Mouse (Mus musculus): ENCODE results near the gene Edn2.

Edn2 gene

DNA sequence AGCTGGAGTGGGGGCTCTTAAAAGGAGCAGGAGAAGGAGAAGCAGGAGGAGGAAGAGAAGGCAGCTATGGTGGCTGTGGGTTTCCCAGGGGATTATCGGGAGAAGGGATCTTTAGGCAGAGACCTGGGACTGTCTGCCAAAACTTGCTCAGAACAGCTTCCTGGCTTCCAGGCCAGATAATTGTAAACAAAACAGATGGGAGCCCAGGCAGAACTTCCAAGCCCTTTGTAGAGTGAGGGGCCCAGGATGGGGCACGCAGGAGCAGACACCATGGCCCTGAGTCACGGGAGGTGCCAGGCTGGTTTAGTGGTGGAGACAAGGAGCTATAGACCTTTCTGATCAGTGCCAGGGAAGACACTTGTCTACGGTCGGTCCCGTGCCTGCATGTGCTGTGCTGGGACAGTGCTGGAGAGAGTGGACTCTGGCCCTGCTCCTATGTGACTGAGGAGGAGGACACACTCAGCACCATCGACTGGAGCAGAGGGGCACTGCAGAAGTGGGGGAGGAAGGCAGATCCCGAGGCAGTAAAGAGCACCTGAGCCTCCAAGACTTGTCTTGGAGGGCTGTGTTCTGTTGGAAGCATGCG lies 43.4 kb downstream of the Edn2 start:
- DNase-seq (ENCODE audit: low spot score in 2 of 2), result no peak

DNA sequence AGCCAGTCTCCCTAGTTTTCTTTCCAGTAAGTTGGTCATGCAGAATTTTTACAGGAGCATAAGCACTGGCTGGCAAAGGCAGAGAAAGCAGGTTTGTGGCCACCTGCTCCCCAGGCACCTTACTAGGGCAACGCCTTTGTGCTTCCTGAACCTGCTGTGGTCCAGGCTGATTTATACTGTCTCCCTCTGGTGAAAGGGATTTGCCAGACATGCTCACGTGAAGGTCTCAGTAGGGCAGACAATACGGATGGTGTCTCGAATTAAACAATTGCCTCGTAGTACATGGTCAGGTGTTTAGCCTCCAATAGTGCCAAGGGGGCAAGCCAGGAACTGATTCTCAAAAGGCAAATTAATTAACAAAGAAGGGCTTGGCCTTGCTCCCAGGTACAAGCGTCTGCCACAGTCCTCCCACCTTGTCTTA lies 45.5 kb downstream of the Edn2 start:
- DNase-seq (ENCODE audit: low spot score in 2 of 2), result no peak

DNA sequence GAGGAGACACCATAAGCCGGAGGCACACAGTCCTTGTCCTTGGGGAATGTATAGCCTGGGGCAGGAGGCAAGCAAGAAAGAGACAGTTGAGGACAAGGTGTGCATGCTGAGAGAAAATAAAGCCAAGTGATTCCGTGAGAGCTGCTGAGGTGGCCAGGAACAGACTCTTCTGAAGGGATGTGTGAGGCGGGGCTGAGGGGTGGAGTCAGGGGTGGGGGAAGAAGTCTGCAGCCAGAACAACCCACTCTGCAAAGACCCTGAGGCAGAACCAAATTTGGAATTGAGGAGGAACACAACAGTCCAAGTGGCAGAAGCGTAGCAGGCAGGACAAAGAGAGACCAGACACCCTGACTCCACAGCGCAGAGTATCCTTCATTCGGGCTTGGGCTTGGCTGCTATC lies 51.1 kb downstream of the Edn2 start:
- no peak for DNase-seq (ENCODE audit: low spot score in 2 of 2)

DNA sequence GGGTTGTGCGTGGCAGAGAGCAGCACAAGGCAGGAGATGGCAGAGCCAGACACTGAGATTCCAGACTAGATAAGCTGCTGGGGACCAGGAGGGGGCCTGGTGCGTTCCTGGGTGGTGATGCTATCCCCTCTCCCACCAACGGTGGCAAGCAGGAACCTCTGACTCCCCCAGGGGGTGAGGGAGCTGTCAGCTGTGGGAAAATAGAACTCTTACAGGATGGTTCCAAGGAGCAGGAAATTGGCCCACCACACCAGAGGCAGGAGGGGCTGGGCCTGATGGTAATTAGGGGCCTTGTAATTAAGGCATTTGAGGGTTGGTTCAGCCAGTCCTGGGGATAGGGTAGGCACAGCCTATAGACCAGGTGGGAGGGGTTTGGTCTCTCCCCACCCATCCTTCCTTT lies 51.8 kb downstream of the Edn2 start:
- no peak for DNase-seq (ENCODE audit: low spot score in 2 of 2)

DNA sequence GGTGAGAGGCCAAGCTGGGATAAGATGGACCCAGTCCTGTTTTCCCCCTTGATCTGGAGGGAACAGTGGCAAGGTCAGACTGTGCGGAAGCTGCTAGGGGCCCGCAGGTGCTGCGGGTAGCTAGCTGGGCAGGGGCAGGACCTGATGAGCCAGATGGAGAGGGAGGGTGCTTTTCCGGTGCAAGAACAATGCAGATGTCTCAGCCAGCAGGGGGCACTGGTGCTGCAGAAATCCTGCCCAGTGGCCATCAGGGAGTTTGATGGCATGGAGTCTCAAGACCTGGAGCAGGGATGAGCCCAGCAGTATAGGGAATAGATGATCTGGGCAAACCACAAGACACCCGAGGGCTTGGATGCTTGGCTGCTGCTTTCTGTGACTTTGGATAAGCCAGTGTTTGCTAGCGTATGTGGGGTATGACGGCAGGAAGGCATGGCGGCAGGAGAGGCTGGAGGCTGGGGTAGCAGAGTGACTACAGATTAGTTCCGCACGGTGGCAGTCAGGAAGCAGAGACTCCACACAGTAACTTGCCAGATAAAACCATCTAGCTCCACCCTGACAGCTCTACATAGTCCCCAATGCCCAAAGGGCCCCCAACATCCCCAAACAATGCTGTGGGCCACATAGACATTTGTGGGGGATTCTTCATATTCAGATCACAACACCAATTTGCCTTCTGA lies 55.0 kb downstream of the Edn2 start:
- peak in 1 of 2 experiments; percentile 46 for DNase-seq (ENCODE audit: low spot score in 2 of 2)

DNA sequence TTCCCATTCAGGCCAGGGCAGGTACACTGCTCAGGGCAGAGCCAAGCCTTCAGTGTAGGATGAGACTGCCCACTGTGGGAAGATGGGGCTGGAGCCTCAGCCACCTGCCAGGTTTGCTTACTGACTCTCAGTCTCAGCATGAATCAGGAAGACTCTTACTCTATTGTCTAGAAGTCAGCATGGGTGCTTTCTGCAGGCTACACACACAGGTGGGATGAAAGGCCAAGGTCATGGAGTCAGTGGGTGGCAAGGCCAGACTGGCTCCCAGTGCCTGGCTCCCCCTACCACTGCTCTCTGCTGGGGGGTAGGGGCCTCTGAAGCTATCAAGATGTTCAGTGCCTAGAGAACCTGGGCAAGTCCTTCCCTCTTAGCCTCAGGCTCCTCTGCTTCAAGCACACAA lies 55.9 kb downstream of the Edn2 start:
- DNase-seq (ENCODE audit: low spot score in 2 of 2), result no peak

Data from spleen, postnatal 10 days (tissue).